29 mouse cellular contexts compared by ENCODE assay signal in genomic region chr9:80671483-80671882, GRCm38 (mm10).
"Had no signal": no experiment of that assay in that cellular context is flagged by ENCODE, and none has a peak within 500 bp of the region (broad histone marks: within the 10 kb centered on the region; RNA-seq: fewer than 3 reads in every experiment).

No protein-coding gene starts in this region.

- H3K4me2 ChIP-seq: limb, embryonic 12.5 days; limb, embryonic 13.5 days; limb, embryonic 15.5 days; liver, embryonic 11.5 days; liver, embryonic 12.5 days; liver, embryonic 13.5 days; liver, embryonic 15.5 days; lung, embryonic 15.5 days; midbrain, embryonic 11.5 days; midbrain, embryonic 12.5 days; midbrain, embryonic 13.5 days; midbrain, embryonic 15.5 days; neural tube, embryonic 12.5 days; neural tube, embryonic 13.5 days had no signal

- H3K27me3 ChIP-seq: limb, embryonic 12.5 days; limb, embryonic 13.5 days; limb, embryonic 15.5 days; liver, embryonic 12.5 days; liver, embryonic 13.5 days; liver, embryonic 15.5 days; lung, embryonic 15.5 days; megakaryocyte, embryonic 14.5 days; midbrain, embryonic 12.5 days; midbrain, embryonic 13.5 days; midbrain, embryonic 15.5 days; neural tube, embryonic 12.5 days; neural tube, embryonic 13.5 days had no signal

- H3K9ac ChIP-seq: limb, embryonic 12.5 days; limb, embryonic 13.5 days; limb, embryonic 15.5 days; liver, embryonic 12.5 days; liver, embryonic 13.5 days; liver, embryonic 14.5 days; liver, embryonic 15.5 days; liver, postnatal 0 days; lung, embryonic 15.5 days; midbrain, embryonic 12.5 days; midbrain, embryonic 13.5 days; midbrain, embryonic 15.5 days; neural tube, embryonic 12.5 days; neural tube, embryonic 13.5 days had no signal

- ATAC-seq: liver, embryonic 12.5 days; liver, postnatal 0 days; midbrain, embryonic 13.5 days; midbrain, embryonic 15.5 days; midbrain, embryonic 16.5 days had no signal

- H3K9me3 ChIP-seq: limb, embryonic 10.5 days; limb, embryonic 12.5 days; limb, embryonic 15.5 days; liver, embryonic 12.5 days; liver, embryonic 13.5 days; liver, embryonic 15.5 days; lung, embryonic 15.5 days; megakaryocyte, embryonic 14.5 days; midbrain, embryonic 10.5 days; midbrain, embryonic 13.5 days; midbrain, embryonic 15.5 days; neural tube, embryonic 12.5 days; neural tube, embryonic 13.5 days had no signal

- H3K27ac ChIP-seq: left cerebral cortex, adult 2 months; limb, embryonic 10.5 days; limb, embryonic 12.5 days; limb, embryonic 13.5 days; limb, embryonic 15.5 days; liver, embryonic 12.5 days; liver, embryonic 13.5 days; liver, embryonic 14.5 days; liver, embryonic 15.5 days; lung, embryonic 15.5 days; macrophage; midbrain, embryonic 10.5 days; midbrain, embryonic 12.5 days; midbrain, embryonic 13.5 days; midbrain, embryonic 15.5 days; neural tube, embryonic 12.5 days; neural tube, embryonic 13.5 days had no signal

- H3K4me1 ChIP-seq: limb, embryonic 10.5 days; limb, embryonic 12.5 days; limb, embryonic 13.5 days; limb, embryonic 15.5 days; liver, embryonic 12.5 days; liver, embryonic 13.5 days; liver, embryonic 15.5 days; lung, embryonic 15.5 days; megakaryocyte, embryonic 14.5 days; midbrain, embryonic 10.5 days; midbrain, embryonic 12.5 days; midbrain, embryonic 13.5 days; midbrain, embryonic 15.5 days; neural tube, embryonic 12.5 days had no signal

- H3K4me3 ChIP-seq: left cerebral cortex, adult 2 months; limb, embryonic 10.5 days; limb, embryonic 12.5 days; limb, embryonic 13.5 days; limb, embryonic 15.5 days; liver, embryonic 12.5 days; liver, embryonic 13.5 days; liver, embryonic 15.5 days; lung, embryonic 15.5 days; megakaryocyte, embryonic 14.5 days; midbrain, embryonic 10.5 days; midbrain, embryonic 12.5 days; midbrain, embryonic 13.5 days; midbrain, embryonic 15.5 days; myocyte; neural tube, embryonic 12.5 days; neural tube, embryonic 13.5 days had no signal

- H3K36me3 ChIP-seq: limb, embryonic 10.5 days; limb, embryonic 12.5 days; limb, embryonic 13.5 days; limb, embryonic 15.5 days; liver, embryonic 12.5 days; liver, embryonic 13.5 days; liver, embryonic 15.5 days; lung, embryonic 15.5 days; midbrain, embryonic 10.5 days; midbrain, embryonic 12.5 days; midbrain, embryonic 13.5 days; midbrain, embryonic 15.5 days; neural tube, embryonic 12.5 days; neural tube, embryonic 13.5 days had no signal

- DNase-seq: layer of hippocampus, postnatal 36 days; left cerebral cortex, postnatal 4 days; liver; liver, embryonic 13.5 days; liver, postnatal 0 days; lung, adult 18-20 months; lung, postnatal 14 days; midbrain, embryonic 14.5 days had no signal
